Mouse (Mus musculus) CH12.LX (cell line): ENCODE data around the gene Snai3. TPM values are rescaled to one million over a fixed set of nuclear protein-coding genes. Genes with fewer than 3 reads are reported as not detected.

Source experiments
- DNase-seq: peaks from one replicate; pipeline ENCODE4 v3.0.0-alpha.2; 2013; ENCODE audit errors: extremely low read depth
- H3K27ac ChIP-seq: 2 replicates; pipeline ENCODE4 v1.5.1; 2012; ENCODE audit warnings: low read depth, mild to moderate bottlenecking, control low read depth, moderate library complexity; ENCODE audit not compliant: insufficient read depth
- H3K27me3 ChIP-seq: replicated peaks from 2 replicates; pipeline ENCODE3; 2012; ENCODE audit warnings: inconsistent platforms
- H3K36me3 ChIP-seq, 2 experiments: replicated peaks in 1 of 2; 2 replicates each; pipeline versions ENCODE3 to v1.6.1; 2012; ENCODE audit warnings: inconsistent platforms in 1 of 2, low read length in 1 of 2, mild to moderate bottlenecking in 1 of 2, mixed read lengths in 1 of 2, moderate library complexity in 1 of 2; ENCODE audit not compliant: control insufficient read depth in 1 of 2, insufficient read depth in 1 of 2
- H3K4me1 ChIP-seq, 2 experiments: 2 replicates each; pipeline ENCODE4 v1.6.1; 2012; ENCODE audit warnings: inconsistent platforms in 1 of 2, moderate library complexity in 1 of 2; ENCODE audit not compliant: insufficient read depth in 2 of 2, control insufficient read depth in 1 of 2
- H3K4me2 ChIP-seq: 2 replicates; pipeline ENCODE4 v1.6.1; 2012; ENCODE audit warnings: low read depth, mild to moderate bottlenecking, control low read depth; ENCODE audit not compliant: poor library complexity, insufficient read depth, severe bottlenecking
- H3K4me3 ChIP-seq, 3 experiments: fragments of 150-350 bp in 1 of 3; sonication (generic) in 1 of 3; replicated peaks in 1 of 3; 2 replicates each; pipeline versions ENCODE3 to v1.5.1; 2011 to 2012; ENCODE audit warnings: low read depth in 2 of 3, low read length in 2 of 3, mild to moderate bottlenecking in 2 of 3, moderate library complexity in 2 of 3, control low read depth in 1 of 3, improper control_type of control experiment in 1 of 3, inconsistent platforms in 1 of 3, mixed read lengths in 1 of 3; ENCODE audit not compliant: poor library complexity in 1 of 3
- H3K79me2 ChIP-seq: replicated peaks from 2 replicates; pipeline ENCODE4 v1.6.1; 2012; ENCODE audit warnings: mild to moderate bottlenecking, moderate library complexity; ENCODE audit not compliant: control insufficient read depth, poor library complexity, insufficient read depth, severe bottlenecking; ENCODE audit errors: extremely low read depth
- H3K9ac ChIP-seq: 2 replicates; pipeline ENCODE4 v1.6.1; 2012; ENCODE audit warnings: low read depth, mild to moderate bottlenecking, control low read depth, moderate library complexity; ENCODE audit not compliant: insufficient read depth
- H3K9me3 ChIP-seq: replicated peaks from 2 replicates; pipeline ENCODE3; 2012; ENCODE audit warnings: low read length, inconsistent platforms, mixed read lengths
- CHD1 ChIP-seq: IDR thresholded peaks from 2 replicates; pipeline ENCODE4 v1.6.1; 2012; ENCODE audit warnings: low read depth, low read length, improper control_type of control experiment, inconsistent platforms
- CHD2 ChIP-seq: IDR thresholded peaks from 2 replicates; pipeline ENCODE4 v1.6.1; 2011; ENCODE audit warnings: low read length, improper control_type of control experiment
- ELF1 ChIP-seq: IDR thresholded peaks from 2 replicates; pipeline ENCODE4 v1.6.1; 2014; ENCODE audit warnings: low read depth, mild to moderate bottlenecking, inconsistent platforms, low read length, improper control_type of control experiment
- ETS1 ChIP-seq: conservative IDR thresholded peaks from 2 replicates; pipeline ENCODE4 v1.6.1; 2012; ENCODE audit warnings: low read depth, mild to moderate bottlenecking, inconsistent platforms, low read length, improper control_type of control experiment, moderate library complexity
- GABPA ChIP-seq: IDR thresholded peaks from 2 replicates; pipeline ENCODE4 v1.6.1; 2012; ENCODE audit warnings: low read depth, low read length, improper control_type of control experiment, inconsistent platforms; ENCODE audit not compliant: insufficient replicate concordance
- MAX ChIP-seq: IDR thresholded peaks from 2 replicates; pipeline ENCODE4 v1.6.1; 2011; ENCODE audit warnings: low read length, improper control_type of control experiment
- MEF2A ChIP-seq: IDR thresholded peaks from 2 replicates; pipeline ENCODE4 v1.6.1; 2014; ENCODE audit warnings: low read depth, mild to moderate bottlenecking, inconsistent platforms, low read length, improper control_type of control experiment, borderline replicate concordance
- MYC ChIP-seq: IDR thresholded peaks from 2 replicates; pipeline ENCODE4 v1.6.1; 2011; ENCODE audit warnings: low read depth, mild to moderate bottlenecking, improper control_type of control experiment, low read length
- POLR2A ChIP-seq: IDR thresholded peaks from 2 replicates; pipeline ENCODE4 v1.6.1; 2011; ENCODE audit warnings: low read depth, mild to moderate bottlenecking, improper control_type of control experiment, low read length
- RAD21 ChIP-seq: IDR thresholded peaks from 2 replicates; pipeline ENCODE4 v1.6.1; 2011; ENCODE audit warnings: low read depth, mild to moderate bottlenecking, low read length, improper control_type of control experiment, moderate library complexity
- SIN3A ChIP-seq: IDR thresholded peaks from 2 replicates; pipeline ENCODE4 v1.6.1; 2012; ENCODE audit warnings: low read length, improper control_type of control experiment, inconsistent platforms
- SMC3 ChIP-seq: IDR thresholded peaks from 2 replicates; pipeline ENCODE4 v1.6.1; 2011; ENCODE audit warnings: low read depth, low read length, improper control_type of control experiment
- TBP ChIP-seq: conservative IDR thresholded peaks from 2 replicates; pipeline ENCODE4 v1.6.1; 2011; ENCODE audit warnings: low read depth, low read length, improper control_type of control experiment
- TCF12 ChIP-seq: IDR thresholded peaks from 2 replicates; pipeline ENCODE4 v1.6.1; 2014; ENCODE audit warnings: low read depth, mild to moderate bottlenecking, inconsistent platforms, low read length, improper control_type of control experiment
- UBTF ChIP-seq: IDR thresholded peaks from 2 replicates; pipeline ENCODE4 v1.6.1; 2012; ENCODE audit warnings: low read depth, mild to moderate bottlenecking, inconsistent platforms, low read length, improper control_type of control experiment, moderate library complexity
- ZNF384 ChIP-seq: IDR thresholded peaks from 2 replicates; pipeline ENCODE4 v1.6.1; 2012; ENCODE audit warnings: low read depth, low read length, improper control_type of control experiment, inconsistent platforms
- dilution Hi-C: fragments of 300-500 bp; cut with MboI; formaldehyde crosslinking; loops from 2 replicates; pipeline ENCODE4 v1.14.3; 2020; ENCODE audit warnings: low sequenced_read_pairs; ENCODE audit not compliant: extremely low pct_unique_long_range_greater_than_20kb, extremely low pct_ligation_motif_present
- in situ Hi-C: fragments of 300-500 bp; cut with MboI; formaldehyde crosslinking; loops from 3 replicates; pipeline ENCODE4 v1.14.3; 2019; ENCODE audit warnings: low sequenced_read_pairs, low pct_ligation_motif_present, low pct_unique_long_range_greater_than_20kb, mixed read lengths
- polyA plus RNA-seq: library from polyadenylated mRNA; unstranded; fragments of >175 nt; gene quantifications from 2 replicates; pipeline ENCODE4 v1.2.1, GENCODE M21; 2012; ENCODE audit warnings: low read depth; ENCODE audit not compliant: insufficient read length
- total RNA-seq, 2 experiments: library from RNA; depleted of rRNA; stranded (reverse); fragments of 300-350 nt in 1 of 2; fragments of >200 nt in 1 of 2; gene quantifications; 2 replicates each; pipeline ENCODE4 v1.2.3; 2012 to 2014

Snai3 gene
- total and polyA plus RNA-seq, 3 experiments, result 0.19 to 0.47 (median 0.44) TPM

- TF ChIP-seq RAD21, result no peak
- TF ChIP-seq, all 38 proteins: peak for 25
These were observed 27.9 kb downstream of the Snai3 start, which contains the start of gene Cyba (continued) for GRCm38 (mm10) chr8:122432443-122433268.

GRCm38 (mm10) chr8:122431694-122432442 lies 28.7 kb downstream of the Snai3 start:
- peak overlapping the region; percentile 83 to 86 (median 85) for H3K4me3 ChIP-seq
- TF ChIP-seq RAD21 (no peak), SMC3 (no peak), ZNF384 (no peak), TBP (no peak; the same call in 1 of the 2 replicates), ETS1 (no peak), GABPA (no peak), MAX (no peak), TCF12 (peak; percentile 52), MEF2A (peak; percentile 12; the same call in 1 of the 2 replicates), CHD2 (peak; percentile 66), UBTF (no peak; the same call in 1 of the 2 replicates), SIN3A (peak; percentile 32; the same call in 1 of the 2 replicates), CHD1 (no peak), MYC (0 out of 2 replicates have a peak, but pooled peaks have one; percentile 52), POLR2A (no peak; the same call in 1 of the 2 replicates), ELF1 (no peak)
- no peaks in the 10 kb centered on the region for H3K27me3 ChIP-seq
- peak; percentile 45 for DNase-seq
- H3K27ac ChIP-seq, result peak overlapping the region; percentile 98
- H3K9me3 ChIP-seq, result peaks cover 7% of the 10 kb centered on the region
- H3K4me1 ChIP-seq, result peaks cover 33 to 52% of the 10 kb centered on the region in 2 experiments
- H3K4me2 ChIP-seq, result peak overlapping the region; percentile 92
- H3K9ac ChIP-seq, result peak overlapping the region; percentile 93
- peaks cover 29 to 63% of the 10 kb centered on the region in 2 experiments for H3K36me3 ChIP-seq
- H3K79me2 ChIP-seq, result peaks cover 44% of the 10 kb centered on the region
- in situ Hi-C loops, result loop anchor here (25.0 kb wide), 1 partner anchor 845 kb away; the partner anchor contains the start of genes Fbxo31 and Map1lc3b
- dilution Hi-C loops, result no loop called here
